ENCODE assay signal across 10 mouse cellular contexts in genomic region chr4:139116356-139117063, GRCm38 (mm10). TPM values are rescaled to one million over a fixed set of nuclear protein-coding genes. Genes with fewer than 3 reads are reported as not detected.
A peak's percentile ranks its signal among the peaks of the same experiment; 100 is the strongest.
DNase-seq lines count a peak whose midpoint lies in the region; ATAC-seq and TF ChIP-seq lines count a peak whose summit lies in the region.
"Had no signal": no experiment of that assay in that cellular context is flagged by ENCODE, and none has a peak within 500 bp of the region (broad histone marks: within the 10 kb centered on the region; RNA-seq: fewer than 3 reads in every experiment).

No protein-coding gene starts in this region.

- peak; percentile 58 for ATAC-seq in megakaryocyte, adult 5-6 weeks (ENCODE audit: poor library complexity, severe bottlenecking)

- TF ChIP-seq CTCF in gastrocnemius, adult 2 months (IDR thresholded peaks at IDR 0.05): no peak

- intact Hi-C loops in gastrocnemius, adult 2 months (cut with DNase I): no loop called here
- intact Hi-C loops in heart, postnatal 10 days (cut with DNase I): no loop called here

- H3K27ac ChIP-seq in gastrocnemius, adult 2 months: 0 out of 2 replicates have a peak overlapping the region, but pooled peaks have one; percentile 16
- H3K27ac ChIP-seq: hindbrain, embryonic 14.5 days had no signal

- no peak overlapping the region for H3K4me3 ChIP-seq in gastrocnemius, adult 2 months
- H3K4me3 ChIP-seq: myocyte had no signal

- DNase-seq in gastrocnemius, adult 2 months: no peak
- DNase-seq in gastrocnemius, postnatal 4 days (ENCODE audit: low spot score in 2 of 2): no peak
- DNase-seq in c-Kit-positive CD71-positive TER-119-positive erythroid progenitor cells, embryonic 14.5 days (ENCODE audit: low spot score): peak; percentile 39
- DNase-seq in kidney, adult 9 months: peak; percentile 67
- DNase-seq in thymus, adult 18-20 months: no peak
- no peak for DNase-seq in heart, postnatal 10 days
- DNase-seq in layer of hippocampus, postnatal 25 days (ENCODE audit: extremely low spot score in 1 of 2, low spot score in 1 of 2): no peak

RNA-seq across cellular contexts. Expression of gene Minos1, which starts 14.4 kb away (rescaled TPM):
- 100 to 1,000 TPM; 304 to 430 TPM for total RNA-seq in gastrocnemius, adult 2 months (2021)
- 100 to 1,000 TPM; 344 to 382 TPM for total RNA-seq in gastrocnemius, postnatal 4 days (2021)
- 318 and 395 TPM in 2 replicates for total RNA-seq in megakaryocyte, adult 5-6 weeks (2015)
- 120 and 123 TPM in 2 replicates for total RNA-seq in megakaryocyte, adult 5-6 weeks (2017)
- 100 to 1,000 TPM; 714 to 726 TPM for total RNA-seq in heart, postnatal 10 days (2021)
- 100 to 1,000 TPM; 186 to 223 TPM for total RNA-seq in layer of hippocampus, postnatal 25 days (2021)

RNA-seq across cellular contexts. Expression of gene Nbl1, which starts 23.7 kb away (rescaled TPM):
- total RNA-seq in gastrocnemius, adult 2 months (2021): 10 to 100 TPM; 19.9 to 40.8 TPM
- 10 to 100 TPM; 68.5 to 74.4 TPM for total RNA-seq in gastrocnemius, postnatal 4 days (2021)
- not detected in 2 replicates for total RNA-seq in megakaryocyte, adult 5-6 weeks (2015)
- total RNA-seq in megakaryocyte, adult 5-6 weeks (2017): 0.15 TPM in 1 of 2 replicates, not detected in the other
- 10 to 100 TPM; 27.9 to 36.3 TPM for total RNA-seq in heart, postnatal 10 days (2021)
- 10 to 100 TPM; 75.6 to 90.6 TPM for total RNA-seq in layer of hippocampus, postnatal 25 days (2021)

RNA-seq across cellular contexts. Expression of gene Htr6, which starts 41.1 kb away (rescaled TPM):
- not detected for total RNA-seq in gastrocnemius, adult 2 months (2021)
- not detected for total RNA-seq in gastrocnemius, postnatal 4 days (2021)
- not detected in 2 replicates for total RNA-seq in megakaryocyte, adult 5-6 weeks (2015)
- not detected in 2 replicates for total RNA-seq in megakaryocyte, adult 5-6 weeks (2017)
- total RNA-seq in heart, postnatal 10 days (2021): not detected
- 1 to 10 TPM; 7.2 to 7.5 TPM for total RNA-seq in layer of hippocampus, postnatal 25 days (2021)

Comparison
In these comparisons a context has a peak if more than half of its experiments do, and no peak if none do; other contexts are left out.
1. DNase-seq: peak in c-Kit-positive CD71-positive TER-119-positive erythroid progenitor cells, embryonic 14.5 days (single experiment) and kidney, adult 9 months (single experiment); none in gastrocnemius, adult 2 months (single experiment), gastrocnemius, postnatal 4 days (0 of 2), thymus, adult 18-20 months (0 of 2), heart, postnatal 10 days (0 of 2) and layer of hippocampus, postnatal 25 days (0 of 2).
2. RNA of gene Nbl1, which starts 23.7 kb away (total RNA-seq): 75.6 to 90.6 TPM in layer of hippocampus, postnatal 25 days, 68.5 to 74.4 TPM in gastrocnemius, postnatal 4 days, 19.9 to 40.8 TPM in gastrocnemius, adult 2 months and 27.9 to 36.3 TPM in heart, postnatal 10 days; 0.15 TPM in megakaryocyte, adult 5-6 weeks; every median in the first group is over 10 times any median in the second.
3. RNA of gene Htr6, which starts 41.1 kb away (total RNA-seq): 7.2 to 7.5 TPM in layer of hippocampus, postnatal 25 days; not detected in heart, postnatal 10 days, not detected in gastrocnemius, postnatal 4 days, not detected in gastrocnemius, adult 2 months and not detected in megakaryocyte, adult 5-6 weeks; every median in the first group is over 4 times any median in the second.